Mouse (Mus musculus) heart, adult 2 months (tissue): ENCODE data around the gene Cd82.

ENCODE experiments used
- CTCF ChIP-seq: fragments of 200-600 bp; IDR thresholded peaks from 2 replicates; pipeline ENCODE4 v1.8.1; 2022; ENCODE audit warnings: antibody characterized with exemption, mild to moderate bottlenecking, moderate library complexity
- EP300 ChIP-seq: fragments of 200-500 bp; IDR thresholded peaks from 2 replicates; pipeline ENCODE4 v1.6.1; 2011; ENCODE audit warnings: low read depth, low read length, control low read depth; ENCODE audit not compliant: insufficient read depth

- TF ChIP-seq CTCF (no peak), EP300 (no peak)
Measured at GRCm38 (mm10) chr2:93419971-93420370, 43.0 kb downstream of the Cd82 start.
